ENCODE assay signal across 18 mouse cellular contexts in the genomic region with DNA sequence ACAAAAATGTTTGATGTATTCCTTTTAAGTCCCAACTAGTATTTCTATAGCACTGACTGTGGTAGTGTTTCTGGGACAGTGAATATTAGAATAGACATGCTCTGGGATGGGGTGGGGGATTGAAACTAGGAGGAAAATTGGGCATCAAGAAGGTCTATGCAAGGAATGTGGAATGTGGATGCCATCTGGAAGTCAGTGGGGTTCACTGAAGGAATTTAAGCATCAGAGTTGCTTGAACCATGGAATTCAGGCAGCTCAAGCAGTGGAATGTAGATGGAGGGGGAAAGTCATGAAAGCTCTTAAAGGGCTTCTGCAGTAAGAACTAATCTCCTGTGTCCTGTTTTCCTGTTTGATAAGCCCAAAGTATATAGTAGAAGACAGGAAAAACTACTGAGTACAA. TPM values are rescaled to one million over a fixed set of nuclear protein-coding genes. Genes with fewer than 3 reads are reported as not detected.
"Had no signal": no experiment of that assay in that cellular context is flagged by ENCODE, and none has a peak within 500 bp of the region (broad histone marks: within the 10 kb centered on the region; RNA-seq: fewer than 3 reads in every experiment).

No protein-coding gene starts in this region.

- DNase-seq: lung, adult 18-20 months; lung, embryonic 14.5 days; lung, postnatal 10 days; lung, postnatal 4 days; retina, postnatal 1 day; right cerebral cortex, adult 18-20 months; right cerebral cortex, postnatal 25 days; right cerebral cortex, postnatal 4 days; spleen, adult 18-20 months; thymus, adult 2 months; thymus, postnatal 25 days had no signal

- H3K4me2 ChIP-seq: lung, embryonic 14.5 days; midbrain, embryonic 11.5 days; midbrain, embryonic 13.5 days; midbrain, embryonic 15.5 days; neural tube, embryonic 13.5 days; neural tube, embryonic 15.5 days; stomach, embryonic 15.5 days had no signal

- H3K9ac ChIP-seq: lung, embryonic 14.5 days; midbrain, embryonic 13.5 days; midbrain, embryonic 15.5 days; neural tube, embryonic 13.5 days; neural tube, embryonic 15.5 days; stomach, embryonic 15.5 days had no signal

- H3K4me3 ChIP-seq: midbrain, embryonic 13.5 days; midbrain, embryonic 15.5 days; neural tube, embryonic 13.5 days; neural tube, embryonic 15.5 days; stomach, embryonic 15.5 days had no signal

- H3K27me3 ChIP-seq: midbrain, embryonic 13.5 days; midbrain, embryonic 15.5 days; neural tube, embryonic 13.5 days; neural tube, embryonic 15.5 days; stomach, embryonic 15.5 days had no signal

- H3K9me3 ChIP-seq: midbrain, embryonic 13.5 days; midbrain, embryonic 15.5 days; neural tube, embryonic 13.5 days; neural tube, embryonic 15.5 days; stomach, embryonic 15.5 days had no signal

- ATAC-seq: midbrain, embryonic 13.5 days; midbrain, embryonic 15.5 days had no signal

- H3K4me1 ChIP-seq: midbrain, embryonic 13.5 days; midbrain, embryonic 15.5 days; neural tube, embryonic 13.5 days; neural tube, embryonic 15.5 days; stomach, embryonic 15.5 days had no signal

- H3K36me3 ChIP-seq: midbrain, embryonic 13.5 days; midbrain, embryonic 15.5 days; neural tube, embryonic 13.5 days; neural tube, embryonic 15.5 days; stomach, embryonic 15.5 days had no signal

- H3K27ac ChIP-seq: midbrain, embryonic 13.5 days; midbrain, embryonic 15.5 days; neural tube, embryonic 13.5 days; neural tube, embryonic 15.5 days; stomach, embryonic 15.5 days; stomach, postnatal 0 days had no signal

RNA-seq across cellular contexts. Expression of a gene that starts 22.1 kb away (rescaled TPM):
- polyA plus RNA-seq: thymus, adult 2 months had no signal
